Mouse (Mus musculus) C3H10T1/2 (cell line): ENCODE results near the gene Atp6v0a1. TPM values are rescaled to one million over a fixed set of nuclear protein-coding genes. Genes with fewer than 3 reads are reported as not detected.

Experiments
- polyA plus RNA-seq, 2 experiments: library from polyadenylated mRNA; unstranded; fragments of >200 nt; fragmentation: generic; extraction: Trizol; gene quantifications; one replicate each; pipeline ENCODE4 v1.2.1; 2012; ENCODE audit warnings: missing spikeins in 2 of 2

The Atp6v0a1 gene
- polyA plus RNA-seq = 10 to 100 TPM; 22.1 to 58.2 TPM

GRCm38 (mm10) chr11:101009046-101009887 lies at the start of gene Atp6v0a1:
Atp6v0a1 (plus strand) TSS chr11:101009452.

GRCm38 (mm10) chr11:100970557-100970937 lies 38.7 kb upstream of the Atp6v0a1 start, which contains the start of gene Cavin1:
Cavin1 (minus strand) TSS chr11:100970887.

GRCm38 (mm10) chr11:101069391-101070188 lies 60.3 kb downstream of the Atp6v0a1 start, which contains the start of gene Naglu:
Naglu (plus strand) TSS chr11:101070012.

GRCm38 (mm10) chr11:101078121-101078520 lies 68.9 kb downstream of the Atp6v0a1 start, which contains the start of gene Hsd17b1:
Hsd17b1 (plus strand) TSS chr11:101078411.

GRCm38 (mm10) chr11:101082208-101083082 lies 73.2 kb downstream of the Atp6v0a1 start, which contains the start of gene Coasy:
Coasy (plus strand) TSS chr11:101082565.

GRCm38 (mm10) chr11:101086756-101087681 lies 77.8 kb downstream of the Atp6v0a1 start, which contains the start of gene Mlx:
Mlx (plus strand) TSS chr11:101087277.

GRCm38 (mm10) chr11:101095314-101096024 lies 86.2 kb downstream of the Atp6v0a1 start, which contains the start of gene Psmc3ip:
Psmc3ip (minus strand) TSS chr11:101095436.

Other genes with a start within 250 kb of the Atp6v0a1 start
- gene Kcnh4, start 249.5 kb upstream of the Atp6v0a1 start, polyA plus RNA-seq = under 1 TPM in 1 of 2 experiments, not detected in 1; 0.01 TPM
- not detected for gene Hcrt, start 246.5 kb upstream of the Atp6v0a1 start, polyA plus RNA-seq
- 10 to 100 TPM in 1 of 2 experiments, 1 to 10 TPM in 1; 5.6 to 24.7 TPM for gene Ghdc, start 238.5 kb upstream of the Atp6v0a1 start, polyA plus RNA-seq
- gene Stat5b, start 158.7 kb upstream of the Atp6v0a1 start, polyA plus RNA-seq = 10 to 100 TPM in 1 of 2 experiments, 1 to 10 TPM in 1; 4.0 to 25.5 TPM
- 10 to 100 TPM in 1 of 2 experiments, 1 to 10 TPM in 1; 5.4 to 67.1 TPM for gene Stat5a, start 150.1 kb upstream of the Atp6v0a1 start, polyA plus RNA-seq
- 10 to 100 TPM in 1 of 2 experiments, 1 to 10 TPM in 1; 5.2 to 83.6 TPM for gene Stat3, start 69.9 kb upstream of the Atp6v0a1 start, polyA plus RNA-seq
- 1,000 to 10,000 TPM in 1 of 2 experiments, 100 to 1,000 TPM in 1; 353 to 1,064 TPM for gene Cavin1, start 38.6 kb upstream of the Atp6v0a1 start, polyA plus RNA-seq
- 10 to 100 TPM; 21.6 to 69.1 TPM for gene Naglu, start 60.6 kb downstream of the Atp6v0a1 start, polyA plus RNA-seq
- under 1 TPM; 0.02 to 0.50 TPM for gene Hsd17b1, start 69.0 kb downstream of the Atp6v0a1 start, polyA plus RNA-seq
- gene Coasy, start 73.1 kb downstream of the Atp6v0a1 start, polyA plus RNA-seq = 10 to 100 TPM; 24.7 to 42.6 TPM
- gene Mlx, start 77.8 kb downstream of the Atp6v0a1 start, polyA plus RNA-seq = 10 to 100 TPM; 23.4 to 30.0 TPM
- gene Psmc3ip, start 86.0 kb downstream of the Atp6v0a1 start, polyA plus RNA-seq = 10 to 100 TPM; 10.9 to 17.0 TPM
- 10 to 100 TPM; 18.5 to 57.2 TPM for gene Retreg3, start 110.4 kb downstream of the Atp6v0a1 start, polyA plus RNA-seq
- 100 to 1,000 TPM in 1 of 2 experiments, 10 to 100 TPM in 1; 79.8 to 132 TPM for gene Tubg1, start 110.5 kb downstream of the Atp6v0a1 start, polyA plus RNA-seq
- under 1 TPM; 0.08 to 0.42 TPM for gene Tubg2, start 146.5 kb downstream of the Atp6v0a1 start, polyA plus RNA-seq
- 1 to 10 TPM in 1 of 2 experiments, under 1 TPM in 1; 0.25 to 4.2 TPM for gene Cntnap1, start 161.1 kb downstream of the Atp6v0a1 start, polyA plus RNA-seq
- gene Plekhh3, start 161.9 kb downstream of the Atp6v0a1 start, polyA plus RNA-seq = 10 to 100 TPM; 19.4 to 50.6 TPM
- 1 to 10 TPM in 1 of 2 experiments, under 1 TPM in 1; 0.15 to 1.9 TPM for gene Ccr10, start 166.0 kb downstream of the Atp6v0a1 start, polyA plus RNA-seq
- 10 to 100 TPM in 1 of 2 experiments, 1 to 10 TPM in 1; 2.5 to 59.5 TPM for gene Ezh1, start 217.0 kb downstream of the Atp6v0a1 start, polyA plus RNA-seq
- 10 to 100 TPM in 1 of 2 experiments, under 1 TPM in 1; 0.06 to 11.4 TPM for gene Ramp2, start 236.6 kb downstream of the Atp6v0a1 start, polyA plus RNA-seq
- gene Vps25, start 244.3 kb downstream of the Atp6v0a1 start, polyA plus RNA-seq = 100 to 1,000 TPM; 160 to 255 TPM